Mouse (Mus musculus): ENCODE data around the gene Rgs6.

DNA sequence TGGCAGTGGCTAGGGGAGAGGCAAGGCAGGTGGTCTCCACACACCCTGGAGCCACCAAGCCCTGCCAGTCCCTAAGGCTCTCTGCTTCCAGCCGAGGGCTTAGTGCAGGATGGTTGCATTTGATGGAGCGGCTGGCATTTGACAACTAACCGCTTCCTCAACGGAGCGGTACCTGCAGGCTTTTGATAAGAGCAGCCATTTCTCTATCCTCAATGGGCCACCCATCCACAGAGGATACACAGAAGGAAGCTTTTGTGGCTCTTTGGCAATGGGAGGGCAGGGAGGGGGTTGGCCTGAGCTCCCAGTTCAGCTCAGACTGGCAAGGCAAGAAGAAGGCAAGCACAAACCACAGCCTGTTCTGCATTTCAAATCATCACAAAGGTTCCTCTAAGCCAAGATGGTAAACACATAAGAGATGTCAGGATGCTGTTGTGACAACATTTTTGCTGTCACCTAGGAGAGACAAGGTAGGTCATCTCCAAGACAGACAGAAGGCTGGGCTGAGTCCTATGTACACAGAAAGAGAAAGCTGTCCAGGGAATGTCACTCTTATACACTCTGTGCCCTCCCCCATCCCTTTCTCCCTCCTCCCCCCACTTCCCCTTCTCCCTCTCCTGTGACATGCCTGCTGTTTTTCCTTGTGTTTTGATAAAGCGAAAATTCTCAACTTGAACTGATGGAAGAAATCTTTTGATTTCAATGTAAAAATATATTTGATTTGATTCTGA, 525.0 kb downstream of the Rgs6 start:
- TF ChIP-seq CTCF (IDR thresholded peaks at IDR 0.05) (no peak), EP300 (IDR thresholded peaks at IDR 0.05; ENCODE audit: insufficient read depth, low read depth, low read length) (no peak)

Measured in heart, adult 2 months (tissue).